Mouse (Mus musculus) kidney, adult 2 months (tissue): Measurements from ENCODE around the gene Gsk3a.

ENCODE experiments used
- CTCF ChIP-seq: fragments of 200-500 bp; conservative IDR thresholded peaks from 2 replicates; pipeline ENCODE4 v1.5.1; 2011; ENCODE audit warnings: low read depth, mild to moderate bottlenecking, control low read depth, low read length, moderate library complexity, mixed read lengths; ENCODE audit not compliant: insufficient read depth, insufficient read length
- POLR2A ChIP-seq: fragments of 200-500 bp; IDR thresholded peaks from one replicate; pipeline ENCODE4 v1.6.1; 2011; ENCODE audit warnings: low read depth, low read length, control low read depth

DNA sequence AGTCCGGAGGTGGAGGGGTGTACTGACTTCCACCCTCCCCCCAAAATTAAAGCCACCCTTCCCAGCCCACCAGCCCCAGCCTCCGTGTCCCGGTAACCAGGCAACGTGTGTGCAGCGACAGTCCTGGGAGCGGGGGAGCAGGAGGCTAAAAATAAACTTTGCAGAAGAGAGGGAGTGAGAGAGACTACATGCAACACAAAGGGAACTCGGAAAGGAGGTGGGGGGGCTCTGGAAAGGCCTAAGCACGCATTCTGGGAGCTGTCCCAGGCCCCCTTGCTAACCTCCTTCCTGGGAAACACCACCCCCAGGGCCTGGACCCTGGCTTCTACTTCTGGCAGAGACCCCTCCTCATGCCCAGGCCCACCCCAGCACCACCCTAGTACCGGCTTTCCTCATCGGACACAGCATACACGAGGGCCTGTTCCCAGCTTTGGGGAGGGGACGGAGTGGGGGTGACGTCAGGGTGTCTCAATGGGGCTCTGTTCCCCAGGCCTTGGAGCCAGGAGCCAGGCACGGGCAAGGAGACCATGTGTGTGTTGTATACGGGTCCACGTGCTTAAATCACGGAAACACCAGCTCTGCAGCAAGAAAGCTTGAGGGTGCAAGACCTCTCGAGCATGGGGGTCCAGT lies 10.5 kb upstream of the Gsk3a start:
- TF ChIP-seq POLR2A: no peak
- TF ChIP-seq CTCF: no peak
